Mouse (Mus musculus) olfactory bulb, adult 2 months (tissue): ENCODE data around the gene Arhgap21.

Experiments
- CTCF ChIP-seq: fragments of 200-500 bp; IDR thresholded peaks from 2 replicates; pipeline ENCODE4 v1.5.1; 2012; ENCODE audit warnings: low read depth, mild to moderate bottlenecking, low read length, moderate library complexity; ENCODE audit not compliant: insufficient read depth
- POLR2A ChIP-seq: fragments of 200-500 bp; IDR thresholded peaks from 2 replicates; pipeline ENCODE4 v1.6.1; 2012; ENCODE audit warnings: mild to moderate bottlenecking, low read depth, low read length, moderate library complexity; ENCODE audit not compliant: insufficient read depth

DNA sequence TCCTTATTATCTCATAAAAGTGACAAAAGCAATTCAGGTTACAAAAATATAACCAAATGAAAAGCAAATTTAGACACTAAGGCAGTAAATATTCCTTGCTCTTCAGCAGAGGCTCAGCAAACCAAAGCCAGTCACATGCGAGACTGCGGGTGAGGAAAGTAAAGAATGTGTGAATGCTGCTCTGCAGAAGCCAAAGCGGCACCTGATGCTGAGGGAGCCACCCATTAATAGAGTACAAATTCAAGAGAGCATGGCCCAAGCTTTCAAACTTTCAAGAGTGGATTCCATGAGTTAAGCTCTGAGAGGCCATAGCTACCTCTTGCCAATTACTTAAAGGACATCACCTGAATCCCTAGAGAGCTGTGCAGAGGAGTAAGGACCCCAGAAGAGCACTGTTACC, 61.4 kb downstream of the Arhgap21 start:
- TF ChIP-seq CTCF = no peak
- TF ChIP-seq POLR2A = no peak
